In genomic region chr12:69924012-69924411, GRCm38 (mm10) we compare ENCODE assay signal across 10 mouse cellular contexts. TPM values are rescaled to one million over a fixed set of nuclear protein-coding genes. Genes with fewer than 3 reads are reported as not detected.
DNase-seq lines count a peak whose midpoint lies in the region; ATAC-seq and TF ChIP-seq lines count a peak whose summit lies in the region.
"Had no signal": no experiment of that assay in that cellular context is flagged by ENCODE, and none has a peak within 500 bp of the region (broad histone marks: within the 10 kb centered on the region; RNA-seq: fewer than 3 reads in every experiment).

No protein-coding gene starts in this region.

- DNase-seq in adrenal gland, adult 2 months = peak; percentile 14
- DNase-seq in adrenal gland, adult 8-10 months = no peak
- no peak for DNase-seq in left cerebral cortex, adult 2 months (ENCODE audit: extremely low spot score in 1 of 2, low spot score in 2 of 2)
- DNase-seq in left cerebral cortex, adult 9 months (ENCODE audit: low spot score in 2 of 2) = no peak
- DNase-seq in adrenal gland, postnatal 36 days = peak; percentile 21 to 33
- peak; percentile 21 to 53 for DNase-seq in heart, postnatal 14 days
- peak; percentile 81 for DNase-seq in lung, embryonic 14.5 days
- DNase-seq in thymus, postnatal 10 days (ENCODE audit: low spot score in 2 of 2) = peak; percentile 8 to 43

- no peaks in the 10 kb centered on the region for H3K4me1 ChIP-seq in lung, embryonic 14.5 days (ENCODE audit: insufficient read depth)
- H3K4me1 ChIP-seq: heart, embryonic 15.5 days had no signal

- no peak for ATAC-seq in lung, embryonic 14.5 days (ENCODE audit: insufficient read depth)

- TF ChIP-seq CTCF in left cerebral cortex, adult 2 months (IDR thresholded peaks at IDR 0.05) = peak; percentile 63
- TF ChIP-seq CTCF in lung, embryonic 14.5 days (IDR thresholded peaks at IDR 0.05; ENCODE audit: low read depth) = peak; percentile 76

- WGBS in lung, embryonic 14.5 days = 9% methylated on average over 5 of the region's 5 CpGs

- intact Hi-C loops in left cerebral cortex, adult 2 months (cut with DNase I) = no loop called here
- intact Hi-C loops in heart, postnatal 14 days (cut with DNase I) = loop anchor here (5.0 kb wide), 1 partner anchor 138 kb away; no protein-coding TSS in a partner anchor

- no peaks in the 10 kb centered on the region for H3K27me3 ChIP-seq in lung, embryonic 14.5 days (ENCODE audit: insufficient read depth, low read length)
- H3K27me3 ChIP-seq: heart, embryonic 15.5 days had no signal

- H3K4me3 ChIP-seq in left cerebral cortex, adult 2 months = no peak overlapping the region
- H3K4me3 ChIP-seq in lung, embryonic 14.5 days (ENCODE audit: low read depth, low read length) = no peak overlapping the region
- H3K4me3 ChIP-seq: heart, embryonic 15.5 days; myocyte had no signal

- no peak overlapping the region for H3K4me2 ChIP-seq in lung, embryonic 14.5 days
- H3K4me2 ChIP-seq: heart, embryonic 15.5 days had no signal

- no peak overlapping the region for H3K27ac ChIP-seq in left cerebral cortex, adult 2 months
- H3K27ac ChIP-seq in lung, embryonic 14.5 days (ENCODE audit: low read depth) = no peak overlapping the region
- H3K27ac ChIP-seq: heart, embryonic 15.5 days had no signal

- H3K36me3 ChIP-seq in lung, embryonic 14.5 days (ENCODE audit: insufficient read depth) = no peaks in the 10 kb centered on the region
- H3K36me3 ChIP-seq: heart, embryonic 15.5 days had no signal

- H3K9me3 ChIP-seq in lung, embryonic 14.5 days (ENCODE audit: low read depth, low read length) = no peaks in the 10 kb centered on the region
- H3K9me3 ChIP-seq: heart, embryonic 15.5 days had no signal

- no peak overlapping the region for H3K9ac ChIP-seq in lung, embryonic 14.5 days
- H3K9ac ChIP-seq: heart, embryonic 15.5 days had no signal

RNA-seq across cellular contexts. Expression of gene Map4k5, which starts 31.0 kb away (rescaled TPM):
- total RNA-seq in adrenal gland, adult 2 months (2021) = 10 to 100 TPM; 26.7 to 33.3 TPM
- 13.7 and 14.6 TPM in 2 replicates for polyA plus RNA-seq in adrenal gland, adult 2 months (2012; rRNA removed)
- 10 to 100 TPM; 26.6 to 51.8 (median 37.2) TPM for total RNA-seq in adrenal gland, adult 8-10 months (2022)
- 10 to 100 TPM; 39.8 to 40.9 TPM for total RNA-seq in left cerebral cortex, adult 2 months (2021)
- total RNA-seq in adrenal gland, postnatal 36 days (2021) = 10 to 100 TPM; 31.4 to 34.5 TPM
- total RNA-seq in heart, postnatal 14 days (2021) = 10 to 100 TPM; 28.7 to 30.1 TPM
- polyA plus RNA-seq in lung, embryonic 14.5 days (2014; fragmentation: Nextera tagmentation; extraction: Ambion mirVana) = 43.9 and 49.0 TPM in 2 replicates

RNA-seq across cellular contexts. Expression of gene Atl1, which starts 31.6 kb away (rescaled TPM):
- 10 to 100 TPM in 1 of 2 experiments, 1 to 10 TPM in 1; 5.6 to 10.2 TPM for total RNA-seq in adrenal gland, adult 2 months (2021)
- 1.4 and 1.7 TPM in 2 replicates for polyA plus RNA-seq in adrenal gland, adult 2 months (2012; rRNA removed)
- total RNA-seq in adrenal gland, adult 8-10 months (2022) = 10 to 100 TPM in 2 of 4 experiments, 1 to 10 TPM in 2; 6.6 to 19.5 (median 13.0) TPM
- total RNA-seq in left cerebral cortex, adult 2 months (2021) = 100 to 1,000 TPM; 230 to 233 TPM
- total RNA-seq in adrenal gland, postnatal 36 days (2021) = 1 to 10 TPM; 4.1 to 5.1 TPM
- 1 to 10 TPM; 4.0 to 6.1 TPM for total RNA-seq in heart, postnatal 14 days (2021)
- polyA plus RNA-seq in lung, embryonic 14.5 days (2014; fragmentation: Nextera tagmentation; extraction: Ambion mirVana) = 3.2 and 3.6 TPM in 2 replicates

Comparison
In these comparisons a context has a peak if more than half of its experiments do, and no peak if none do; other contexts are left out.
1. DNase-seq: peak in adrenal gland, adult 2 months (single experiment), adrenal gland, postnatal 36 days (2 of 2), heart, postnatal 14 days (2 of 2), lung, embryonic 14.5 days (single experiment) and thymus, postnatal 10 days (2 of 2); none in adrenal gland, adult 8-10 months (single experiment), left cerebral cortex, adult 2 months (0 of 2) and left cerebral cortex, adult 9 months (0 of 2).
2. RNA of gene Atl1, which starts 31.6 kb away (total RNA-seq): 230 to 233 TPM in left cerebral cortex, adult 2 months; 6.6 to 19.5 TPM in adrenal gland, adult 8-10 months, 5.6 to 10.2 TPM in adrenal gland, adult 2 months, 4.0 to 6.1 TPM in heart, postnatal 14 days and 4.1 to 5.1 TPM in adrenal gland, postnatal 36 days; every median in the first group is over 10 times any median in the second.